Mouse (Mus musculus) midbrain, postnatal 0 days (tissue): ENCODE data around the gene Sncg. TPM values are rescaled to one million over a fixed set of nuclear protein-coding genes. Genes with fewer than 3 reads are reported as not detected.

Experiments used
- ATAC-seq: fragments of 200-750 bp; cut with Nextera tagmentation; 2 replicates; pipeline ENCODE4 v1.8.0; 2017; ENCODE audit warnings: moderate number of reproducible peaks, mild to moderate bottlenecking, moderate TSS enrichment, moderate library complexity; ENCODE audit not compliant: low FRiP score
- DNase-seq: peaks from one replicate; pipeline ENCODE4 v3.0.0-alpha.2; 2015; ENCODE audit warnings: low spot score
- H3K27ac ChIP-seq: fragments of 300-500 bp; sonication (generic); 2 replicates; pipeline ENCODE4 v1.5.1; 2014; ENCODE audit warnings: low read depth, mild to moderate bottlenecking, low read length, mixed read lengths
- H3K27me3 ChIP-seq: fragments of 300-500 bp; sonication (generic); 2 replicates; pipeline ENCODE4 v1.6.1; 2014; ENCODE audit warnings: low read length, control low read depth, mixed read lengths; ENCODE audit not compliant: insufficient read depth
- H3K36me3 ChIP-seq: fragments of 300-500 bp; sonication (generic); 2 replicates; pipeline ENCODE4 v1.6.1; 2014; ENCODE audit warnings: low read length, control low read depth, mixed read lengths; ENCODE audit not compliant: insufficient read depth
- H3K4me1 ChIP-seq: fragments of 300-500 bp; sonication (generic); 2 replicates; pipeline ENCODE4 v1.6.1; 2014; ENCODE audit warnings: mild to moderate bottlenecking, control low read depth, antibody characterized with exemption, low read length, mixed read lengths; ENCODE audit not compliant: insufficient read depth
- H3K4me2 ChIP-seq: fragments of 300-500 bp; sonication (generic); 2 replicates; pipeline ENCODE4 v1.6.1; 2014; ENCODE audit warnings: low read depth, mild to moderate bottlenecking, low read length, mixed read lengths; ENCODE audit not compliant: poor library complexity, severe bottlenecking
- H3K4me3 ChIP-seq: fragments of 300-500 bp; sonication (generic); 2 replicates; pipeline ENCODE4 v1.5.1; 2014; ENCODE audit warnings: low read depth, mild to moderate bottlenecking, low read length, moderate library complexity
- H3K9ac ChIP-seq: fragments of 300-500 bp; sonication (generic); replicated peaks from 2 replicates; pipeline ENCODE4 v1.6.1; 2014; ENCODE audit warnings: mild to moderate bottlenecking, low read length, moderate library complexity, mixed read lengths; ENCODE audit not compliant: poor library complexity, severe bottlenecking
- H3K9me3 ChIP-seq: fragments of 300-500 bp; sonication (generic); 2 replicates; pipeline ENCODE4 v1.6.1; 2016; ENCODE audit warnings: low read length, control low read depth
- CTCF ChIP-seq: IDR thresholded peaks from 2 replicates; pipeline ENCODE4 v1.5.1; 2016; ENCODE audit warnings: antibody characterized with exemption, mild to moderate bottlenecking
- WGBS: fragments of 180-500 bp; shearing (Covaris S2); extraction: QIAGEN DNeasy Blood & Tissue Kit; methylation state at CpG from one replicate; pipeline ENCODE4 v1.1.7; 2014; 5-methylcytosine and 5-hydroxymethylcytosine counted together
- polyA plus RNA-seq: library from polyadenylated mRNA; unstranded; fragments of >200 nt; fragmentation: Nextera tagmentation; extraction: Ambion mirVana; gene quantifications from 2 replicates; pipeline ENCODE4 v1.2.1, GENCODE M21; 2015
- total RNA-seq: library from RNA; depleted of rRNA; stranded (reverse); fragments of >200 nt; gene quantifications from 2 replicates; pipeline ENCODE4 v1.2.3, GENCODE M21; 2014

Sncg gene
- total and polyA plus RNA-seq, 2 experiments from 2014 or later: 22.3 to 26.1 TPM

DNA sequence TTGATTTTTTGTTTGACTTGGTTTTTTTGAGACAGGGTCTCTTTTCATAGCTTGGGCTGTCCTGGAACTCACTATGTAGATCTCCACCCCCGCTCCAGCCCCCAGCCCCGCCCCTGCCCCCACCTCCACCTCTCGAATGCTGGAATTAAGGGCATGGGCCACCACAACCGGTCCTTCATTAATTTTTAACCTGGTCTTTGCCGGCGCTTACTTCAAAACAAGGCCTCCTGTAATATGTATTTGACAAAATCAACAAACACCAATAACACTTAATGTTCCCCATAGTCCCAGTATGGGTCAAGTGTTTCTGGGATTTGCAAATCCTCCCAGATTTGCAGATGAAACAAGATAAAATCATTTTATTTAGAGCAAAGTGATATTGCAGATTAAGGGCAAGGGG lies 14.3 kb downstream of the Sncg start:
- 46% methylated on average over 6 of the region's 6 CpGs for WGBS
- H3K4me1 ChIP-seq: peaks cover 5% of the 10 kb centered on the region

DNA sequence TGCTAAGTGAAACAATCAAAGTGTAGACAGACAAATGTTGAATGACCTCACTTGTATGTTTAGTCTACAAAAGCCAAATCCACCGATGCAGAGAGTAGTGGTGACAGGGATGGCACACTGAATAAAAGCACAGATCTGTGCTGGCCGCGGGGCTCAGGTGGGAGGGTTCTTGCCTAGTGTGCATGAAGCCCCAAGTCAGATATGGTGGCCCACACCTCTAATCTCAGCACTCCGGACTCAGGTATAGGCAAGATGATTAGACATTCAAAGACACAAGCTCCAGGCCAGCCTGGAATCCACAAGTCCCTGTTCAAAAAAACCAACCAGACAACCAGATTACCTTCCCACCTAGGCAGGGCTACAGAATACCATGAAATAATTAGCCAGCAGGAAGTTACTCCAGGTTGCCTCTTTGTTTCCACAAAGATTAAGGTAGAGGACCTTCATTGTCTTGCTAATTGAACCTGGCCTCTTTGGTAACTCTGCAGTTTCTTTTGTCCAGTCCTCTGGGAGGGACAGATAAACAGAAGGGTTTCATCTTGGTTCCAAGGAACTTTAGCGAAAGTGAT lies 14.8 kb downstream of the Sncg start:
- Histone ChIP-seq H3K4me2 (no peak overlapping the region), H3K27ac (no peak overlapping the region), H3K9ac (no peak overlapping the region), H3K4me3 (no peak overlapping the region), H3K27me3 (no peaks in the 10 kb centered on the region), H3K36me3 (no peaks in the 10 kb centered on the region), H3K9me3 (no peaks in the 10 kb centered on the region), H3K4me1 (peaks cover 5% of the 10 kb centered on the region)
- no peak for TF ChIP-seq CTCF
- DNase-seq (no peak), ATAC-seq (no peak)
- 46% methylated on average over 5 of the region's 5 CpGs for WGBS

More for the DNA sequence above, 14.3 kb downstream of the Sncg start:
- DNase-seq (no peak), ATAC-seq (no peak)
- Histone ChIP-seq H3K27me3 (no peaks in the 10 kb centered on the region), H3K4me2 (no peak overlapping the region), H3K9me3 (no peaks in the 10 kb centered on the region), H3K27ac (no peak overlapping the region), H3K9ac (no peak overlapping the region), H3K36me3 (no peaks in the 10 kb centered on the region), H3K4me3 (no peak overlapping the region)
- no peak for TF ChIP-seq CTCF

GRCm38 (mm10) chr14:34357671-34358455 lies 16.7 kb downstream of the Sncg start:
- Histone ChIP-seq H3K4me3 (no peak overlapping the region), H3K27me3 (no peaks in the 10 kb centered on the region), H3K4me2 (no peak overlapping the region), H3K36me3 (no peaks in the 10 kb centered on the region), H3K9me3 (no peaks in the 10 kb centered on the region), H3K27ac (no peak overlapping the region), H3K4me1 (no peaks in the 10 kb centered on the region), H3K9ac (no peak overlapping the region)
- TF ChIP-seq CTCF: no peak
- WGBS: 85% methylated on average over 7 of the region's 7 CpGs
- DNase-seq: no peak
- no peak for ATAC-seq

DNA sequence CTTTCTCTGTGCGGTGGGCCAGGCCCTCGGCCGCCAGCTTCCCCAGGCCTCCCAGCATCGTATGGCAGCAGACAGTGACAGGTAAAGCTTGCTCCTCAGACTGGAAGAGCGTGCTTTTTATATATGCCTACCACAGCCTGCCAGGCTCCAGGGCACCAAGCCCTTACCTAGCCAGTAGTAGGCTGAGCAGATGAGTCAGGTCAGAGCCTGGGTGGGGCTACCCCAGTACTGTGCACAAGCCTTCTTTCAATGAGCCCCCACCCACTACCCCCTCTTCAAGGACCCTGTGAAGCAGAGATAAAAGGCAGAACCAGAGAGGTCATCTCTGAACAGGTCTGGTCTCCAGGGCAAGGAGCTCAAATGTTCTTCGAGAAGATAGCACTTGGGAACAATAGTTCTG lies 19.3 kb downstream of the Sncg start, which contains the start of gene Fam25c:
Gene Fam25c (minus strand): TSS at position 133 of the 400 bp plus-strand sequence.
- no peak within 1 kb of the TSS for H3K27ac ChIP-seq
- no peak for TF ChIP-seq CTCF
- no peak within 1 kb of the TSS for H3K4me2 ChIP-seq
- no peaks in the 10 kb centered on the region for H3K4me1 ChIP-seq
- no peak within 1 kb of the TSS for H3K4me3 ChIP-seq
- H3K27me3 ChIP-seq: no peaks in the 10 kb centered on the region
- no peak for ATAC-seq
- WGBS: 85% methylated on average over 6 of the region's 6 CpGs
- no peak for DNase-seq
- no peaks in the 10 kb centered on the region for H3K9me3 ChIP-seq
- no peaks in the 10 kb centered on the region for H3K36me3 ChIP-seq
- no peak within 1 kb of the TSS for H3K9ac ChIP-seq

DNA sequence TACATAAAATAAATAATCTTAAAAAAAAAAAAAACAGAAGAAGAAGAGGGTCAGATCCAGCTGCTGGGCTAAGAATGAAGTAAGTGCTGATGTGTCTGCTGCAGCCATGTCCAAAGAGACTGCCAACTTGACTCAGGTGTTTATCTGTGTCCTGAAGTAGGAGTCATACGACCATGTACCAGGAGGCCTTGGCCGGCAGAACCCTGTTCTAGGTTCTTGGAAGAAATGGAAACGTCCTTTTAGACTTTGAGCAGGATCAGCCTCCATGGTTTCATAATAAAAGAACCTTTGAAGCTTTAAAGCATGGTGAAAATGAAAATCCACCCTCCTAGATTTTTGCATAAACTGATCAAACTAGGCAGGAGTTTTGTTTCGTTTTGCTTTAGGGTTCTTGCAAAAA lies 20.1 kb downstream of the Sncg start:
- Histone ChIP-seq H3K4me3 (no peak overlapping the region), H3K9me3 (no peaks in the 10 kb centered on the region), H3K4me2 (no peak overlapping the region), H3K27me3 (no peaks in the 10 kb centered on the region), H3K9ac (no peak overlapping the region), H3K4me1 (no peaks in the 10 kb centered on the region), H3K27ac (no peak overlapping the region), H3K36me3 (no peaks in the 10 kb centered on the region)
- ATAC-seq (no peak), DNase-seq (no peak)
- WGBS: 81% methylated on average over 4 of the region's 4 CpGs
- TF ChIP-seq CTCF: no peak

DNA sequence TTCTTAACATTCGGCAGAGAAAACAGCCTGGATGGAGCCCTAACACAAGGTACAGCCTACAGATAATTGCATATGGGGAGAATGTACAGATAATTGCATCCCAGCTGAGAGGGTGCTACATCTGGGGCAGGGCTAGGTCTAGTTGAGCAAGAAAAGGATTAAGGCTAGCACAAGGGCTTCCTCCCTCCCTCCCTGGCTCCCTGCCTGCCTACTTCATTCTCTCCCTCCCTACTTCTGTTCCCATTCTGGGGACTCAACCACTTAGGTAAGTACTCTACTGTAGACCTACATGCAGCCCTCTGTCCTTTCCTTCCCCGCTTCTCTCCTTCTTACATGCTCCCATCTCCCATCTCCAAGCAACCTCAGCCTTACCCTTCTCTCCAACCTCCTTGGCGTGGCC lies 21.3 kb downstream of the Sncg start:
- Histone ChIP-seq H3K4me1 (no peaks in the 10 kb centered on the region), H3K9me3 (no peaks in the 10 kb centered on the region), H3K9ac (no peak overlapping the region), H3K4me3 (no peak overlapping the region), H3K27ac (no peak overlapping the region), H3K36me3 (no peaks in the 10 kb centered on the region), H3K27me3 (no peaks in the 10 kb centered on the region), H3K4me2 (no peak overlapping the region)
- no peak for TF ChIP-seq CTCF
- ATAC-seq (no peak), DNase-seq (no peak)
- 86% methylated on average over 3 of the region's 3 CpGs for WGBS
